Mouse (Mus musculus) adrenal gland, postnatal 25 days (tissue): ENCODE results near the gene Acaca. TPM values are rescaled to one million over a fixed set of nuclear protein-coding genes. Genes with fewer than 3 reads are reported as not detected.

Experiments
- DNase-seq: peaks from one replicate; pipeline ENCODE4 v3.0.0; 2021; ENCODE audit warnings: mixed read lengths
- total RNA-seq: library from RNA; stranded (reverse); gene quantifications from 2 replicates; pipeline ENCODE4 v1.2.3, GENCODE M21; 2021

Gene Acaca
- total RNA-seq, 1 experiment from 2014 or later = 316 TPM

- DNase-seq = no peak
Measured at GRCm38 (mm10) chr11:84247370-84247769, 117.9 kb downstream of the Acaca start.

GRCm38 (mm10) chr11:84251170-84251569, 121.7 kb downstream of the Acaca start:
- DNase-seq = no peak

GRCm38 (mm10) chr11:84252425-84252824, 123.0 kb downstream of the Acaca start:
- no peak for DNase-seq

GRCm38 (mm10) chr11:84255879-84256278, 126.4 kb downstream of the Acaca start:
- no peak for DNase-seq

GRCm38 (mm10) chr11:84258053-84258710, 128.7 kb downstream of the Acaca start:
- no peak for DNase-seq

GRCm38 (mm10) chr11:84264490-84264889, 135.0 kb downstream of the Acaca start:
- no peak for DNase-seq

- peak; percentile 8 for DNase-seq
Measured at GRCm38 (mm10) chr11:84268068-84268467, 138.6 kb downstream of the Acaca start.

GRCm38 (mm10) chr11:84270511-84270910, 141.0 kb downstream of the Acaca start:
- no peak for DNase-seq

- DNase-seq = no peak
Measured at GRCm38 (mm10) chr11:84271948-84272347, 142.5 kb downstream of the Acaca start.

GRCm38 (mm10) chr11:84272574-84272973, 143.1 kb downstream of the Acaca start:
- DNase-seq = no peak

- DNase-seq = no peak
Measured at GRCm38 (mm10) chr11:84276979-84277378, 147.5 kb downstream of the Acaca start.

- no peak for DNase-seq
Measured at GRCm38 (mm10) chr11:84281280-84281679, 151.8 kb downstream of the Acaca start.

- no peak for DNase-seq
Measured at GRCm38 (mm10) chr11:84282944-84283703, 153.7 kb downstream of the Acaca start.

- DNase-seq = no peak
Measured at GRCm38 (mm10) chr11:84290781-84291180, 161.3 kb downstream of the Acaca start.

- DNase-seq = no peak
Measured at GRCm38 (mm10) chr11:84292532-84292931, 163.1 kb downstream of the Acaca start.

GRCm38 (mm10) chr11:84293288-84293687, 163.8 kb downstream of the Acaca start:
- no peak for DNase-seq

- no peak for DNase-seq
Measured at GRCm38 (mm10) chr11:84296337-84296736, 166.9 kb downstream of the Acaca start.

GRCm38 (mm10) chr11:84305474-84305873, 176.0 kb downstream of the Acaca start:
- DNase-seq = no peak

GRCm38 (mm10) chr11:84306158-84306742, 176.8 kb downstream of the Acaca start:
- no peak for DNase-seq

GRCm38 (mm10) chr11:84324032-84324752, 194.7 kb downstream of the Acaca start:
- DNase-seq = no peak

GRCm38 (mm10) chr11:84327086-84327485, 197.6 kb downstream of the Acaca start:
- no peak for DNase-seq

GRCm38 (mm10) chr11:84332384-84332783, 202.9 kb downstream of the Acaca start:
- no peak for DNase-seq

- DNase-seq = no peak
Measured at GRCm38 (mm10) chr11:84332860-84333259, 203.4 kb downstream of the Acaca start.
